Mouse (Mus musculus) embryonic facial prominence, embryonic 11.5 days (tissue): ENCODE data around the gene Gm49383. TPM values are rescaled to one million over a fixed set of nuclear protein-coding genes. Genes with fewer than 3 reads are reported as not detected.

Experiments used
- ATAC-seq: fragments of 200-750 bp; cut with Nextera tagmentation; replicated peaks from 2 replicates; pipeline ENCODE4 v1.8.0; 2017; ENCODE audit warnings: low read depth; ENCODE audit not compliant: insufficient number of reproducible peaks, low FRiP score, low TSS enrichment
- DNase-seq: peaks from one replicate; pipeline ENCODE4 v3.0.0-alpha.2; 2015; ENCODE audit warnings: low spot score
- H3K27ac ChIP-seq: fragments of 300-500 bp; sonication (generic); replicated peaks from 2 replicates; pipeline ENCODE4 v1.5.1; 2014; ENCODE audit warnings: mild to moderate bottlenecking, low read depth, low read length, control low read depth
- H3K27me3 ChIP-seq: fragments of 300-500 bp; sonication (generic); 2 replicates; pipeline ENCODE4 v1.6.1; 2014; ENCODE audit warnings: mild to moderate bottlenecking, low read length, moderate library complexity, mixed read lengths; ENCODE audit not compliant: control insufficient read depth, insufficient read depth
- H3K36me3 ChIP-seq: fragments of 300-500 bp; sonication (generic); replicated peaks from 2 replicates; pipeline ENCODE4 v1.6.1; 2014; ENCODE audit warnings: low read depth, mild to moderate bottlenecking, low read length, moderate library complexity, mixed read lengths; ENCODE audit not compliant: control insufficient read depth, insufficient read depth
- H3K4me1 ChIP-seq: fragments of 300-500 bp; sonication (generic); 2 replicates; pipeline ENCODE4 v1.6.1; 2014; ENCODE audit warnings: low read length, mixed read lengths; ENCODE audit not compliant: control insufficient read depth, insufficient read depth
- H3K4me2 ChIP-seq: fragments of 300-500 bp; sonication (generic); 2 replicates; pipeline ENCODE4 v1.6.1; 2014; ENCODE audit warnings: low read depth, mild to moderate bottlenecking, control low read depth, low read length, moderate library complexity
- H3K4me3 ChIP-seq: fragments of 300-500 bp; sonication (generic); 2 replicates; pipeline ENCODE4 v1.5.1; 2014; ENCODE audit warnings: low read depth, low read length, control low read depth
- H3K9ac ChIP-seq: fragments of 300-500 bp; sonication (generic); replicated peaks from 2 replicates; pipeline ENCODE4 v1.6.1; 2014; ENCODE audit warnings: mild to moderate bottlenecking, control low read depth, low read length
- H3K9me3 ChIP-seq: fragments of 300-500 bp; sonication (generic); replicated peaks from 2 replicates; pipeline ENCODE4 v1.6.1; 2016; ENCODE audit warnings: mild to moderate bottlenecking, low read length, inconsistent platforms, mixed read lengths; ENCODE audit not compliant: control insufficient read depth
- WGBS: fragments of 180-500 bp; shearing (Covaris S2); extraction: QIAGEN DNeasy Blood & Tissue Kit; methylation state at CpG from one replicate; pipeline ENCODE4 v1.1.7; 2014; 5-methylcytosine and 5-hydroxymethylcytosine counted together
- polyA plus RNA-seq: library from polyadenylated mRNA; unstranded; fragments of >200 nt; fragmentation: Nextera tagmentation; extraction: Ambion mirVana; gene quantifications from 2 replicates; pipeline ENCODE4 v1.2.1, GENCODE M21; 2014

Gene Gm49383
- 42.9 and 43.7 TPM in 2 replicates for polyA plus RNA-seq

DNA sequence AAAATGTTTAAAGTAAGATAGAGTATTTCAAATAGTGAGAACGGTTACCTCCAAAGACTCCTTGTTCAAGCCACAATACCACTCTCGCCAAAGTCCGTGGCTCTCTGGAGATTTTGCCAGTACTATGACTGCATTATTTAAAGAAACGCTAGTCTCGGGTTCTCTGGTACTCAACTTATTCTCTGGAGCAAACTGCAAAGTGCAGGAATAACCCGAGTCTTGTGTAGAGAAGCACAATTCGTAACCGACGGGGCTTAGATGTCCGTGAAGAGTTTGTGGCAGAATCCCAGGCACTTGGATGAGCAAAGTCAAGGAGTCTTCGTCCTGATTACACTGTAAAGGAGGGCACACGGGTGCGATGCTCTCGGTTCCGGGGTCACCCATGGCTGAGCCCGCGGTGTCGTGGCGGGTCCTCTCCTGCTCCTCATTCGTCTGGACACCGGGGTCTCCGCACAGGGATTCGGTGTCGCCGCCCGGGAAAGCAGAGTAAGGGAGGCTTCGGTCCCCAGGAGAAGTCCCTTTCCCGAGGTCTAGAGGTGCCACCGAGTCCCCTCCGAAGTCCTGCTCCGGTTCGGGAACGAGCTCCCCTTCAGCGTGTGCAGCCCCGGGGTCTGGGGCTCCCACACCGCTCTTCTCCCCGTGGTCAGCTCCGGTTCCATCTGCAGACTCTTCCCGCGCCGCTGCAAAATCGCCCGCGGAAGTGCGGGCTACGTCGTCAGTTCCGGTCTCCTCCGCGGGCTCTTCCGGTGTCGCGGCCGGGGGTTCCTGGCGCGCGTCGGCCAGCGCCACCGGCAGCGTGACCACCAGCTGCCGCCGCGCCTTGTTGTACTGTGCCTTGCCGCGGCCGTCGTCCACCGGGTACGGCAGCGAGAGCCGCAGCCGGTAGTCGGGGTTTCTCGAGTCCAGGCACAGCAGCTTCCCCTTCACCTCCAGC, at the start of gene Gm49383:
TSS of gene Gm49383 (minus strand) at position 661 of the 934 bp plus-strand sequence.
- ATAC-seq (peak; percentile 81), DNase-seq (peak; percentile 90)
- Histone ChIP-seq H3K27me3 (no peaks in the 10 kb centered on the region), H3K27ac (peak within 1 kb of the TSS; percentile 74), H3K4me2 (peak within 1 kb of the TSS; percentile 95), H3K9ac (peak within 1 kb of the TSS; percentile 86), H3K9me3 (no peaks in the 10 kb centered on the region), H3K4me1 (no peaks in the 10 kb centered on the region), H3K36me3 (no peaks in the 10 kb centered on the region), H3K4me3 (peak within 1 kb of the TSS; percentile 96)
- WGBS, result under 1% methylated on average over 75 of the region's 75 CpGs

DNA sequence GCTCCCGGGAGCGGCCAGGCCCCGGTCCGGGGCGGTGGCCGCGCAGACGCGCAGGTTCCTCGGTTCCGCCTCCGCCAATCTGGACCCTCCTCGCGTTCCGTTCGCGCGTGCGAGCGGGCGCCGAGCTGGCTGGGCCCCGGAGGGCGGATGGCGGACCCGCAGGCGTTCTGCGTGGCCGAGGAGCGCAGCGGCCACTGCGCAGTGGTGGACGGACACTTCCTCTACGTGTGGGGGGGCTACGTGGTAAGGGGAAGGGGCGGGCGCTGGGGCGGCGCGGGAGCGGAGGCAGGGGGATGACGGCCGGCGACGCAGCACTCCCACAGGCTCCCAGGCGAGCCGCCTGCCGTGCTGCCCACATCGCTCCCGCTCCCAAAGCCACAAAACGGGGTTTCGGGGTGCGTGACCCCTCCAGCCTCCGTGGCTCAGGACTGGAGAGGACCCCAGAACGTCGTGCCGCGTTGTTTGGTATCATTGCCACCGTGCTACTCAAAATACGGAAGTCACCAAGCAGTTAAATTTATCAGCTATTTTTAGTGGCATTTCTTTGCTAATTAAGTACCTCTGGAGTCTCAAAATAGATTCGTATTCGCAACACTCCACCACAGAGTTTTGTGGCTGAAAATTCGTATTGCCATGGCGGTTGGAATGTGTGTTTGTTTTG, 45.0 kb upstream of the Gm49383 start:
- no peaks in the 10 kb centered on the region for H3K36me3 ChIP-seq
- peak overlapping the region; percentile 89 for H3K9ac ChIP-seq
- H3K27ac ChIP-seq, result peak overlapping the region; percentile 65; the same call in 1 of the 2 replicates
- under 1% methylated on average over 64 of the region's 64 CpGs for WGBS
- H3K9me3 ChIP-seq, result no peaks in the 10 kb centered on the region
- H3K27me3 ChIP-seq, result no peaks in the 10 kb centered on the region
- DNase-seq (peak; percentile 78), ATAC-seq (peak; percentile 91)
- peak overlapping the region; percentile 59 for H3K4me2 ChIP-seq
- peak overlapping the region; percentile 71 for H3K4me3 ChIP-seq
- no peaks in the 10 kb centered on the region for H3K4me1 ChIP-seq

DNA sequence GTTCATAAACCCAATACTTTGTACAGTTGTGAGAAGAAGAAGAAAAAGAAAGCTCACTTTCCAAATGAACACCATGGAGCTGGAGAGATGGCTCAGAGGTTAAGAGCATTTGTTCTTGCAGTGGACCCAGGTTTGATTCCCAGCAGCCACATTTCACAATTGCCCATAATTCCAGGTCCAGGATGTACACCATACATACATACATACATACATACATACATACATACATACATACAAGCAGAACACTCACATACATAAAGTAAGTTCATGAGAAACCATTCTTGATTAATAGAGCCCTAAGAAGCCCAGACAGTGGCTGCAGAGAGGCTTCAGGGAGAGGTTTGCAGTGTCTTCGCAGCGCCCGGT, 44.5 kb upstream of the Gm49383 start:
- Histone ChIP-seq H3K9ac (peak overlapping the region; percentile 89), H3K9me3 (no peaks in the 10 kb centered on the region), H3K36me3 (no peaks in the 10 kb centered on the region), H3K27ac (peak overlapping the region; percentile 65; the same call in 1 of the 2 replicates), H3K27me3 (no peaks in the 10 kb centered on the region), H3K4me2 (peak overlapping the region; percentile 59), H3K4me3 (peak overlapping the region; percentile 71), H3K4me1 (no peaks in the 10 kb centered on the region)
- DNase-seq, result peak; percentile 6
- WGBS, result 0% methylated on average over 3 of the region's 3 CpGs
- ATAC-seq, result peak; percentile 30

DNA sequence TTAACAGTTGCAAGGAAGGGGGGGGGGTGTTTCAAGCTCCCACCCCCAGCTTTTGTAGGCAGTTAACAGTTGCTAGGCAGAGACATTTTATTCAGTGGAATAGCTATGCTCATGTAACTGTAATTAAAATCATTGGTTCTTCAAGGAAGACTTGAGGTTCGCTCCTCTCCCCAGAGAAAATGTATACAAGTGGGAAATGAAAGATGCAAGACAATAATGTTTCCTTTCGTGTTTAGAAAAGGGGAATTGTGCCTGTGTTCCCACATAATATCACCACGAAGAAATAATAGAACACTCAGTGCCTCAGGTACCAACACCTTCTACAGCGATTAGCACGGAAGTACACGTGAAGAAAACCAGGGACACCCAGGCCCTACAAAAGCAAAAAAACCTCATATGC, 44.0 kb upstream of the Gm49383 start, which contains the start of gene Klhdc1:
TSS of gene Klhdc1 (plus strand) at position 301 of the 400 bp plus-strand sequence.
- Histone ChIP-seq H3K27me3 (no peaks in the 10 kb centered on the region), H3K4me1 (no peaks in the 10 kb centered on the region), H3K4me2 (peak within 1 kb of the TSS; percentile 59), H3K4me3 (peak within 1 kb of the TSS; percentile 71), H3K27ac (peak within 1 kb of the TSS; percentile 65; the same call in 1 of the 2 replicates), H3K36me3 (no peaks in the 10 kb centered on the region), H3K9me3 (no peaks in the 10 kb centered on the region), H3K9ac (peak within 1 kb of the TSS; percentile 89)
- 69% methylated on average over 6 of the region's 6 CpGs for WGBS
- DNase-seq (no peak), ATAC-seq (no peak)

DNA sequence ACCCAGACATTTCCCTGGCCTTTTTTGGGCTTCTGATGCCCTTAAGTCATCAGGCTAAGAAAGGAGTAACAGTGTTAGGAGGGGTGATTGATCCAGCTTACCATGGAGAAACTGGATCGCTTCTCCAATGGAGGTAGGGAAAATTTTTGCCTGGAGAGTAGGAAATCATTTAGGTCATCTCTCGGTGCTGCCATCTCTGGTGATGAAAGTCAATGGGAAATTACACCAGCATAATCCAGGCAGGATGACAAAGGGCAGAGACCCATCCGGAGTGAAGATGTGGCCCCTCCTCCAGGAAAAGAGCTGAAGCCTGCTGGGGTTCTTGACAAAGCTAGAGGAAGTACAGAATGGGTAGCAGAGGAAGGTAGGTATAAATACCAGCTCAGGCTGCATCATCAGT, 41.4 kb upstream of the Gm49383 start:
- H3K4me3 ChIP-seq, result no peak overlapping the region
- no peaks in the 10 kb centered on the region for H3K9me3 ChIP-seq
- H3K36me3 ChIP-seq, result no peaks in the 10 kb centered on the region
- H3K9ac ChIP-seq, result no peak overlapping the region
- H3K27me3 ChIP-seq, result no peaks in the 10 kb centered on the region
- H3K4me2 ChIP-seq, result no peak overlapping the region
- DNase-seq, result no peak
- WGBS, result 35% methylated on average over 3 of the region's 3 CpGs
- ATAC-seq, result no peak
- no peak overlapping the region for H3K27ac ChIP-seq
- no peaks in the 10 kb centered on the region for H3K4me1 ChIP-seq

DNA sequence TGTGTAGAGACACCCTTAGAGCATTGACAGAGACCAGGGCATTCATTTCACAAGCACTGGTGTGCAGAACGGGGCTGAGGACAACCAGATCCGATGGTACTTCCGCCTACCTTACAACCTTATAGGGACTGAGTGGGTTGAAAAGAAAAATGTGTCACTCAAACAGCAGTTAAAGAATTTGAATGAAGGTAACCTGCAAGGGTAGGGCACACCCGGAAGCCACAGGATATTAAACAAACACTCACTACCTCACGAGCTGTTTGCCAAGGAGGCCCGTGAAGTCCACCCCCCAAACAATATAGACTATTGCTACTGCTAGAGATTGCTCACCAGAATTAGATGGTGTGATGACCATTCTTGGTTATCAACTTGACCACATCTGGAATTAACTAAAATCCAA, 38.9 kb upstream of the Gm49383 start:
- ATAC-seq (no peak), DNase-seq (no peak)
- Histone ChIP-seq H3K36me3 (no peaks in the 10 kb centered on the region), H3K4me2 (no peak overlapping the region), H3K27ac (no peak overlapping the region), H3K27me3 (no peaks in the 10 kb centered on the region), H3K4me3 (no peak overlapping the region), H3K9me3 (no peaks in the 10 kb centered on the region), H3K4me1 (no peaks in the 10 kb centered on the region), H3K9ac (no peak overlapping the region)
- WGBS, result 88% methylated on average over 6 of the region's 6 CpGs

DNA sequence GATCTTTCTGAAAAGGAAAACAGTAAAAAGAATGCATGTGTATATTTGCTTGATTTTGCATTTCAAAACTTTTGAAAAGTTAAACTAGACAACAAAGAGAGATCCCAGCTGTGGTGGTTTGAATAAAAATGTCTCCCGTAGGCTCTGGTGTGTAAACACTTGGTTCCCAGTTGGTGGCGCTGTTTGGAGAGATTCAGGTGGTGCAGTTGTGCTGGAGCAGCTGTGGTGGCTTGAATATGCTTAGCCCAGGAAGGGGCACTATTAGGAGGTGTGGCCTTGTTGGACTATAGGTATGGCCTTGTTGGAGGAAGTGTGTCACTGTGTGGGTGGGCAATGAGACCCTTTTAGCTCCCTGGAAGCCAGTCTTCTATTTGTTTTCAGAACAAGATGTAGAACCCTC, 32.3 kb upstream of the Gm49383 start:
- 65% methylated on average over 2 of the region's 2 CpGs for WGBS
- Histone ChIP-seq H3K36me3 (no peaks in the 10 kb centered on the region), H3K27ac (no peak overlapping the region), H3K4me1 (no peaks in the 10 kb centered on the region), H3K9ac (no peak overlapping the region), H3K4me2 (no peak overlapping the region), H3K9me3 (no peaks in the 10 kb centered on the region), H3K27me3 (no peaks in the 10 kb centered on the region), H3K4me3 (no peak overlapping the region)
- no peak for ATAC-seq
- DNase-seq, result no peak
